Mouse (Mus musculus): ENCODE results near the gene Phactr3.

GRCm38 (mm10) chr2:178324818-178325217 is 206.0 kb downstream of the Phactr3 start:
- TF ChIP-seq EP300 (IDR thresholded peaks at IDR 0.05; ENCODE audit: insufficient read depth, low read depth, low read length): no peak
- TF ChIP-seq CTCF (IDR thresholded peaks at IDR 0.05): no peak
- no peak for TF ChIP-seq POLR2A (IDR thresholded peaks at IDR 0.05; ENCODE audit: insufficient read depth, low read depth, low read length)

Data from heart, adult 2 months (tissue).